Mouse (Mus musculus) cortical plate, adult 2 months (tissue): ENCODE measurements around the gene Mical1.

ENCODE experiments used
- CTCF ChIP-seq: fragments of 200-500 bp; IDR thresholded peaks from 2 replicates; pipeline ENCODE4 v1.5.1; 2011; ENCODE audit warnings: mild to moderate bottlenecking, control low read depth, low read length; ENCODE audit not compliant: insufficient read depth; ENCODE audit errors: extremely low read depth
- POLR2A ChIP-seq: fragments of 200-500 bp; IDR thresholded peaks from 2 replicates; pipeline ENCODE4 v1.6.1; 2011; ENCODE audit warnings: mild to moderate bottlenecking, low read length, control low read depth; ENCODE audit not compliant: insufficient read depth; ENCODE audit errors: extremely low read depth

GRCm38 (mm10) chr10:41490518-41490873, 14.4 kb downstream of the Mical1 start:
- TF ChIP-seq CTCF (no peak), POLR2A (no peak)
